Mouse (Mus musculus) E14TG2a.4 (cell line): ENCODE results near the gene Abcg2.

ENCODE experiments used
- H3K27me3 ChIP-seq: 2 replicates; pipeline ENCODE4 v1.6.1; 2014; ENCODE audit warnings: low read length, control low read depth; ENCODE audit not compliant: insufficient read depth
- H3K36me3 ChIP-seq: 2 replicates; pipeline ENCODE4 v1.6.1; 2014; ENCODE audit warnings: low read length, control low read depth; ENCODE audit not compliant: insufficient read depth
- H3K4me1 ChIP-seq: replicated peaks from 2 replicates; pipeline ENCODE4 v1.6.1; 2014; ENCODE audit warnings: low read depth, low read length, control low read depth
- H3K4me3 ChIP-seq: replicated peaks from 2 replicates; pipeline ENCODE4 v1.5.1; 2014; ENCODE audit warnings: mild to moderate bottlenecking, low read length
- H3K9me3 ChIP-seq: 2 replicates; pipeline ENCODE4 v1.6.1; 2014; ENCODE audit warnings: low read length, control low read depth
- CTCF ChIP-seq: conservative IDR thresholded peaks from 2 replicates; pipeline ENCODE4 v1.5.1; 2014; ENCODE audit warnings: low read length
- NANOG ChIP-seq: IDR thresholded peaks from 2 replicates; pipeline ENCODE4 v1.6.1; 2014; ENCODE audit warnings: borderline replicate concordance, low read length, mixed read lengths
- POU5F1 ChIP-seq: IDR thresholded peaks from 2 replicates; pipeline ENCODE4 v1.6.1; 2014; ENCODE audit warnings: low read length, borderline replicate concordance

Gene Abcg2

GRCm38 (mm10) chr6:58606642-58607041 lies 22.3 kb downstream of the Abcg2 start:
- Histone ChIP-seq H3K4me1 (peaks cover 26% of the 10 kb centered on the region), H3K36me3 (no peaks in the 10 kb centered on the region), H3K9me3 (peaks cover 4% of the 10 kb centered on the region; the same call in 1 of the 2 replicates), H3K27me3 (no peaks in the 10 kb centered on the region), H3K4me3 (no peak overlapping the region)
- TF ChIP-seq CTCF: no peak
- TF ChIP-seq NANOG: no peak
- TF ChIP-seq POU5F1: no peak

GRCm38 (mm10) chr6:58608422-58608821 lies 24.1 kb downstream of the Abcg2 start:
- Histone ChIP-seq H3K36me3 (no peaks in the 10 kb centered on the region), H3K4me1 (peaks cover 9% of the 10 kb centered on the region), H3K9me3 (peaks cover 4% of the 10 kb centered on the region; the same call in 1 of the 2 replicates), H3K4me3 (no peak overlapping the region), H3K27me3 (no peaks in the 10 kb centered on the region)
- TF ChIP-seq NANOG: no peak
- TF ChIP-seq POU5F1: no peak
- no peak for TF ChIP-seq CTCF

- TF ChIP-seq NANOG: no peak
- no peak for TF ChIP-seq POU5F1
- TF ChIP-seq CTCF: no peak
- H3K27me3 ChIP-seq: no peaks in the 10 kb centered on the region
- peaks cover 4% of the 10 kb centered on the region; the same call in 1 of the 2 replicates for H3K9me3 ChIP-seq
- H3K36me3 ChIP-seq: peaks cover 4% of the 10 kb centered on the region; the same call in 1 of the 2 replicates
- H3K4me3 ChIP-seq: no peak overlapping the region
- H3K4me1 ChIP-seq: peaks cover 8% of the 10 kb centered on the region
Measured at GRCm38 (mm10) chr6:58609919-58610759, 25.8 kb downstream of the Abcg2 start.

GRCm38 (mm10) chr6:58610760-58611654 lies 26.7 kb downstream of the Abcg2 start:
- no peak overlapping the region for H3K4me3 ChIP-seq
- peaks cover 4% of the 10 kb centered on the region; the same call in 1 of the 2 replicates for H3K36me3 ChIP-seq
- TF ChIP-seq POU5F1: no peak
- TF ChIP-seq CTCF: no peak
- no peak for TF ChIP-seq NANOG
- peaks cover 4% of the 10 kb centered on the region; the same call in 1 of the 2 replicates for H3K9me3 ChIP-seq
- no peaks in the 10 kb centered on the region for H3K27me3 ChIP-seq
- peaks cover 8% of the 10 kb centered on the region for H3K4me1 ChIP-seq

- Histone ChIP-seq H3K9me3 (peaks cover 14% of the 10 kb centered on the region), H3K4me3 (no peak overlapping the region), H3K27me3 (no peaks in the 10 kb centered on the region), H3K4me1 (peaks cover 2% of the 10 kb centered on the region), H3K36me3 (0 out of 2 replicates have a peak, but pooled peaks cover 5% of the 10 kb centered on the region)
- TF ChIP-seq CTCF (no peak), NANOG (no peak), POU5F1 (no peak)
Measured at GRCm38 (mm10) chr6:58624126-58624525, 39.8 kb downstream of the Abcg2 start.

GRCm38 (mm10) chr6:58629238-58629637 lies 44.9 kb downstream of the Abcg2 start:
- peaks cover 20% of the 10 kb centered on the region for H3K36me3 ChIP-seq
- peaks cover 13% of the 10 kb centered on the region for H3K4me1 ChIP-seq
- no peak for TF ChIP-seq NANOG
- no peak for TF ChIP-seq POU5F1
- no peak for TF ChIP-seq CTCF
- H3K27me3 ChIP-seq: no peaks in the 10 kb centered on the region
- no peaks in the 10 kb centered on the region for H3K9me3 ChIP-seq
- no peak overlapping the region for H3K4me3 ChIP-seq

GRCm38 (mm10) chr6:58632419-58632818 lies 48.1 kb downstream of the Abcg2 start:
- H3K36me3 ChIP-seq: peaks cover 31% of the 10 kb centered on the region
- H3K9me3 ChIP-seq: no peaks in the 10 kb centered on the region
- H3K27me3 ChIP-seq: no peaks in the 10 kb centered on the region
- TF ChIP-seq POU5F1 (no peak), CTCF (no peak), NANOG (no peak)
- H3K4me1 ChIP-seq: peaks cover 18% of the 10 kb centered on the region
- H3K4me3 ChIP-seq: no peak overlapping the region

GRCm38 (mm10) chr6:58633731-58634130 lies 49.4 kb downstream of the Abcg2 start:
- H3K27me3 ChIP-seq: no peaks in the 10 kb centered on the region
- H3K4me3 ChIP-seq: no peak overlapping the region
- peaks cover 31% of the 10 kb centered on the region for H3K36me3 ChIP-seq
- TF ChIP-seq NANOG (no peak), POU5F1 (no peak), CTCF (no peak)
- no peaks in the 10 kb centered on the region for H3K9me3 ChIP-seq
- peaks cover 30% of the 10 kb centered on the region for H3K4me1 ChIP-seq
